Mouse (Mus musculus): ENCODE measurements at regions not wholly inside any gene's neighbourhood (a gene's known extent, or its start where the extent isn't known, plus 50 kb on each side); places are given as distances from the start of the nearest gene placed in this dataset.

GRCm38 (mm10) chr4:95346722-95347197 lies 210.5 kb upstream of the Fggy start:
- TF ChIP-seq CTCF (IDR thresholded peaks at IDR 0.05; ENCODE audit: low read depth, low read length) (no peak), POLR2A (IDR thresholded peaks at IDR 0.05; ENCODE audit: extremely low read depth, insufficient read depth, low read length) (no peak)

Measured in liver, adult 2 months (tissue).